Mouse (Mus musculus): ENCODE results near the gene Zzz3.

DNA sequence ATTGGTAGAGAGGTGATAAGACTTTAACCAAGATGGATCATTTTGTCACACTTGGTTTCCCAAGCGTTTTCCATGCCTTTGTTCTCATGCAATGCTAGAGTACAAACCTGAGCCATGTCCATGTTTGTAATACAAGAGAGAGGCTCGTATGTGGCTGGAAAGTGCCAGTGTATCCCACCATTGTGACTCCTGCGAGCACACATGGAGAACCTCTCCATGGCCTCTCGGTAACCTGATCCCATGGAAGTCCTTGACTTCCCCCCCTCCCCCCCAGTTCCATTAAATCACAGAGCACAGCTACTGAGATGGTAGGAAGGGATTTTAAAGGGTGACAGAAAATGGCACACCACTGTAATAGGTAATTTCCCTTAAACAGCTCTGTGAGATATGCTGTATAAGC, 65.5 kb downstream of the Zzz3 start:
- TF ChIP-seq CTCF (IDR thresholded peaks at IDR 0.05; ENCODE audit: low read depth) (no peak), EP300 (IDR thresholded peaks at IDR 0.05; ENCODE audit: low read depth) (no peak)
